Mouse (Mus musculus): ENCODE measurements at regions not wholly inside any gene's neighbourhood (a gene's known extent, or its start where the extent isn't known, plus 50 kb on each side); places are given as distances from the start of the nearest gene placed in this dataset.
A peak's percentile ranks its signal among the peaks of the same experiment; 100 is the strongest.

- no peak overlapping the region for H3K4me2 ChIP-seq (replicated peaks)
- DNase-seq (ENCODE audit: low spot score) = no peak
- no peaks in the 10 kb centered on the region for H3K4me1 ChIP-seq (replicated peaks; ENCODE audit: control insufficient read depth, insufficient read depth, low read length)
- 81% methylated on average over 2 of the region's 2 CpGs for WGBS
- ATAC-seq (ENCODE audit: low FRiP score) = no peak
- H3K36me3 ChIP-seq (replicated peaks; ENCODE audit: control insufficient read depth, insufficient read depth) = no peaks in the 10 kb centered on the region
- H3K27me3 ChIP-seq (ENCODE audit: control insufficient read depth, insufficient read depth, low read length) = no peaks in the 10 kb centered on the region
- H3K27ac ChIP-seq = no peak overlapping the region
- H3K4me3 ChIP-seq (replicated peaks; ENCODE audit: low read length) = no peak overlapping the region
- no peaks in the 10 kb centered on the region for H3K9me3 ChIP-seq (ENCODE audit: control insufficient read depth, low read length)
- no peak overlapping the region for H3K9ac ChIP-seq
Measured at GRCm38 (mm10) chr6:75683935-75684334, 813.6 kb downstream of the Gm9008 start.

GRCm38 (mm10) chr6:75644363-75644720 lies 853.2 kb downstream of the Gm9008 start:
- no peak overlapping the region for H3K9ac ChIP-seq
- no peaks in the 10 kb centered on the region for H3K4me1 ChIP-seq (replicated peaks; ENCODE audit: control insufficient read depth, insufficient read depth, low read length)
- no peaks in the 10 kb centered on the region for H3K36me3 ChIP-seq (replicated peaks; ENCODE audit: control insufficient read depth, insufficient read depth)
- H3K4me3 ChIP-seq (replicated peaks; ENCODE audit: low read length) = no peak overlapping the region
- H3K27ac ChIP-seq = no peak overlapping the region
- no peak for DNase-seq (ENCODE audit: low spot score)
- peaks cover 4% of the 10 kb centered on the region; the same call in 1 of the 2 replicates for H3K9me3 ChIP-seq (ENCODE audit: control insufficient read depth, low read length)
- H3K4me2 ChIP-seq (replicated peaks) = no peak overlapping the region
- no peak for ATAC-seq (ENCODE audit: low FRiP score)
- no peaks in the 10 kb centered on the region for H3K27me3 ChIP-seq (ENCODE audit: control insufficient read depth, insufficient read depth, low read length)
- WGBS = 84% methylated on average over 2 of the region's 2 CpGs

- Histone ChIP-seq H3K4me2 (replicated peaks) (no peak overlapping the region), H3K27me3 (ENCODE audit: control insufficient read depth, insufficient read depth, low read length) (no peaks in the 10 kb centered on the region), H3K27ac (no peak overlapping the region), H3K4me1 (replicated peaks; ENCODE audit: control insufficient read depth, insufficient read depth, low read length) (no peaks in the 10 kb centered on the region), H3K36me3 (replicated peaks; ENCODE audit: control insufficient read depth, insufficient read depth) (no peaks in the 10 kb centered on the region), H3K4me3 (replicated peaks; ENCODE audit: low read length) (no peak overlapping the region), H3K9ac (no peak overlapping the region), H3K9me3 (ENCODE audit: control insufficient read depth, low read length) (peaks cover 4% of the 10 kb centered on the region; the same call in 1 of the 2 replicates)
- 62% methylated on average over 2 of the region's 2 CpGs for WGBS
- DNase-seq (ENCODE audit: low spot score) (no peak), ATAC-seq (ENCODE audit: low FRiP score) (no peak)
Measured at GRCm38 (mm10) chr6:75643581-75644362, 853.8 kb downstream of the Gm9008 start.

- no peaks in the 10 kb centered on the region for H3K9me3 ChIP-seq (ENCODE audit: control insufficient read depth, low read length)
- ATAC-seq (ENCODE audit: low FRiP score) (no peak), DNase-seq (ENCODE audit: low spot score) (no peak)
- no peak overlapping the region for H3K4me3 ChIP-seq (replicated peaks; ENCODE audit: low read length)
- no peak overlapping the region for H3K27ac ChIP-seq
- H3K4me2 ChIP-seq (replicated peaks) = no peak overlapping the region
- no peaks in the 10 kb centered on the region for H3K36me3 ChIP-seq (replicated peaks; ENCODE audit: control insufficient read depth, insufficient read depth)
- no peaks in the 10 kb centered on the region for H3K27me3 ChIP-seq (ENCODE audit: control insufficient read depth, insufficient read depth, low read length)
- 33% methylated on average over 1 of the region's 1 CpGs for WGBS
- no peaks in the 10 kb centered on the region for H3K4me1 ChIP-seq (replicated peaks; ENCODE audit: control insufficient read depth, insufficient read depth, low read length)
- H3K9ac ChIP-seq = no peak overlapping the region
Measured at GRCm38 (mm10) chr6:75636050-75636449, 861.5 kb downstream of the Gm9008 start.

- peak; percentile 44 for DNase-seq (ENCODE audit: low spot score)
- Histone ChIP-seq H3K9me3 (ENCODE audit: control insufficient read depth, low read length) (no peaks in the 10 kb centered on the region), H3K4me3 (replicated peaks; ENCODE audit: low read length) (no peak overlapping the region), H3K4me2 (replicated peaks) (peak overlapping the region; percentile 19), H3K4me1 (replicated peaks; ENCODE audit: control insufficient read depth, insufficient read depth, low read length) (0 out of 2 replicates have a peak, but pooled peaks cover 7% of the 10 kb centered on the region), H3K27me3 (ENCODE audit: control insufficient read depth, insufficient read depth, low read length) (no peaks in the 10 kb centered on the region), H3K9ac (no peak overlapping the region), H3K27ac (no peak overlapping the region), H3K36me3 (replicated peaks; ENCODE audit: control insufficient read depth, insufficient read depth) (no peaks in the 10 kb centered on the region)
- 6% methylated on average over 11 of the region's 11 CpGs for WGBS
- peak; percentile 82 for ATAC-seq (ENCODE audit: low FRiP score)
Measured at GRCm38 (mm10) chr6:75602536-75603279, 894.9 kb downstream of the Gm9008 start.

GRCm38 (mm10) chr6:75558431-75558830 lies 939.2 kb downstream of the Gm9008 start:
- Histone ChIP-seq H3K4me2 (replicated peaks) (no peak overlapping the region), H3K27me3 (ENCODE audit: control insufficient read depth, insufficient read depth, low read length) (no peaks in the 10 kb centered on the region), H3K9ac (no peak overlapping the region), H3K27ac (no peak overlapping the region), H3K4me3 (replicated peaks; ENCODE audit: low read length) (no peak overlapping the region), H3K9me3 (ENCODE audit: control insufficient read depth, low read length) (no peaks in the 10 kb centered on the region), H3K36me3 (replicated peaks; ENCODE audit: control insufficient read depth, insufficient read depth) (no peaks in the 10 kb centered on the region), H3K4me1 (replicated peaks; ENCODE audit: control insufficient read depth, insufficient read depth, low read length) (no peaks in the 10 kb centered on the region)
- DNase-seq (ENCODE audit: low spot score) (no peak), ATAC-seq (ENCODE audit: low FRiP score) (no peak)
- WGBS = 74% methylated on average over 3 of the region's 3 CpGs

- 65% methylated on average over 1 of the region's 1 CpGs for WGBS
- DNase-seq (ENCODE audit: low spot score) (no peak), ATAC-seq (ENCODE audit: low FRiP score) (no peak)
- Histone ChIP-seq H3K36me3 (replicated peaks; ENCODE audit: control insufficient read depth, insufficient read depth) (no peaks in the 10 kb centered on the region), H3K4me1 (replicated peaks; ENCODE audit: control insufficient read depth, insufficient read depth, low read length) (no peaks in the 10 kb centered on the region), H3K27ac (no peak overlapping the region), H3K4me3 (replicated peaks; ENCODE audit: low read length) (no peak overlapping the region), H3K9me3 (ENCODE audit: control insufficient read depth, low read length) (no peaks in the 10 kb centered on the region), H3K27me3 (ENCODE audit: control insufficient read depth, insufficient read depth, low read length) (no peaks in the 10 kb centered on the region), H3K4me2 (replicated peaks) (no peak overlapping the region), H3K9ac (no peak overlapping the region)
Measured at GRCm38 (mm10) chr6:75542247-75542700, 955.3 kb downstream of the Gm9008 start.

- DNase-seq (ENCODE audit: low spot score) = no peak
- no peak overlapping the region for H3K27ac ChIP-seq
- WGBS = 77% methylated on average over 3 of the region's 3 CpGs
- no peaks in the 10 kb centered on the region for H3K27me3 ChIP-seq (ENCODE audit: control insufficient read depth, insufficient read depth, low read length)
- no peak overlapping the region for H3K9ac ChIP-seq
- no peaks in the 10 kb centered on the region for H3K9me3 ChIP-seq (ENCODE audit: control insufficient read depth, low read length)
- H3K36me3 ChIP-seq (replicated peaks; ENCODE audit: control insufficient read depth, insufficient read depth) = no peaks in the 10 kb centered on the region
- ATAC-seq (ENCODE audit: low FRiP score) = no peak
- H3K4me2 ChIP-seq (replicated peaks) = no peak overlapping the region
- no peaks in the 10 kb centered on the region for H3K4me1 ChIP-seq (replicated peaks; ENCODE audit: control insufficient read depth, insufficient read depth, low read length)
- H3K4me3 ChIP-seq (replicated peaks; ENCODE audit: low read length) = no peak overlapping the region
Measured at GRCm38 (mm10) chr6:75539703-75540102, 957.9 kb downstream of the Gm9008 start.
